Comparison of ENCODE assay signal across 9 mouse cellular contexts in the genomic region with DNA sequence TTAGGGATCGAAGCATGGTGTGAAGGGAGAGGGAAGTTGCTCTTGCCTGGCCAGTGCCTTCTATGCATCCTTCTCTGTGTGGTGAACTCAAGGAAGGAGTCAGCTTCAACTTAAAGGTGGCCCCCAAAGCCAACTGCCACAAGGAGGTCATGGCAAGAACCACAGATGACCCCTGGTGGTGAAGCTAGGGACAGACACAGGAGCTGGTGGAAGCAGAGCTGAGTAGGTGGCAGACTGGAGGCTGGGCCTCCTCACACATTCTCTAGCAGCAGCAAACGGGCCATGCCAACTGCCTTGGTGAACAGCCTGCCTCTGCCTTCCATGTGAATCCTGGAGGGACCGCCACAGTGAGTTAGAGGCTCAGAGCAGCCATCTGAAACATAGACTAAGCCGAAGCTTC. TPM values are rescaled to one million over a fixed set of nuclear protein-coding genes. Genes with fewer than 3 reads are reported as not detected.
DNase-seq lines count a peak whose midpoint lies in the region; ATAC-seq and TF ChIP-seq lines count a peak whose summit lies in the region.
"Had no signal": no experiment of that assay in that cellular context is flagged by ENCODE, and none has a peak within 500 bp of the region (broad histone marks: within the 10 kb centered on the region; RNA-seq: fewer than 3 reads in every experiment).

No protein-coding gene starts in this region.

- H3K9me3 ChIP-seq in lung, postnatal 0 days (ENCODE audit: low read length) = no peaks in the 10 kb centered on the region

- H3K4me2 ChIP-seq in lung, postnatal 0 days (replicated peaks; ENCODE audit: low read depth, low read length) = no peak overlapping the region
- H3K4me2 ChIP-seq: heart, embryonic 15.5 days had no signal

- peak; percentile 92 for TF ChIP-seq CTCF in lung, postnatal 0 days (IDR thresholded peaks at IDR 0.05)

- peaks cover 14% of the 10 kb centered on the region for H3K36me3 ChIP-seq in lung, postnatal 0 days (ENCODE audit: insufficient read depth, low read length)

- H3K27me3 ChIP-seq in lung, postnatal 0 days (replicated peaks; ENCODE audit: insufficient read depth, low read length) = no peaks in the 10 kb centered on the region
- H3K27me3 ChIP-seq: heart, embryonic 15.5 days had no signal

- no peaks in the 10 kb centered on the region for H3K4me1 ChIP-seq in lung, postnatal 0 days (ENCODE audit: insufficient read depth, low read depth, low read length)

- no peak overlapping the region for H3K4me3 ChIP-seq in lung, postnatal 0 days (ENCODE audit: low read depth, low read length)
- H3K4me3 ChIP-seq: heart, embryonic 15.5 days had no signal

- H3K27ac ChIP-seq in lung, postnatal 0 days (ENCODE audit: low read length) = no peak overlapping the region
- H3K27ac ChIP-seq: heart, embryonic 15.5 days had no signal

- DNase-seq in B cell, adult 2 months = peak; percentile 64 to 65
- DNase-seq in ES-CJ7 (ENCODE audit: low read depth, low spot score) = peak; percentile 70
- peak; percentile 78 for DNase-seq in cerebellum, adult 9-10 months
- DNase-seq in gastrocnemius, postnatal 14 days = peak; percentile 60
- peak; percentile 81 to 87 for DNase-seq in kidney, postnatal 4 days
- DNase-seq in lung, postnatal 0 days (ENCODE audit: low spot score) = peak; percentile 62
- DNase-seq in skeletal muscle tissue, adult 2 months (ENCODE audit: low read depth, low spot score) = peak; percentile 54

- peak; percentile 38 for ATAC-seq in lung, postnatal 0 days
- ATAC-seq in erythroblast, adult 5-6 weeks (replicated peaks; ENCODE audit: low FRiP score, poor library complexity, severe bottlenecking) = no peak

- H3K9ac ChIP-seq in lung, postnatal 0 days (replicated peaks; ENCODE audit: low read depth) = no peak overlapping the region
- H3K9ac ChIP-seq: heart, embryonic 15.5 days had no signal

- intact Hi-C loops in gastrocnemius, postnatal 14 days (cut with DNase I; ENCODE audit: low total_unique reads) = no loop called here

- 77% methylated on average over 4 of the region's 4 CpGs for WGBS in lung, postnatal 0 days

- TF ChIP-seq EP300 in lung, postnatal 0 days (IDR thresholded peaks at IDR 0.05) = no peak

RNA-seq across cellular contexts. Expression of a gene that starts 23.6 kb away (rescaled TPM):
- 10 to 100 TPM in 1 of 2 experiments, 1 to 10 TPM in 1; 6.0 to 11.0 TPM for total RNA-seq in gastrocnemius, postnatal 14 days (2021)
- 15.5 and 18.8 TPM in 2 replicates for polyA plus RNA-seq in lung, postnatal 0 days (2015; fragmentation: Nextera tagmentation; extraction: Ambion mirVana)
- 5.2 TPM in 1 of 2 replicates, not detected in the other for total RNA-seq in erythroblast, adult 5-6 weeks (2015; ENCODE audit: low replicate concordance)
- 0.34 TPM in 1 of 2 replicates, not detected in the other for total RNA-seq in erythroblast, adult 5-6 weeks (2017; ENCODE audit: low replicate concordance)
